Mouse (Mus musculus): ENCODE results near the gene Rasal2.
"Not testable (repeated sequence)": the region's sequence is repeated elsewhere in the genome, so short reads cannot be mapped to it uniquely, and the experiment has no call there.

Rasal2 gene

DNA sequence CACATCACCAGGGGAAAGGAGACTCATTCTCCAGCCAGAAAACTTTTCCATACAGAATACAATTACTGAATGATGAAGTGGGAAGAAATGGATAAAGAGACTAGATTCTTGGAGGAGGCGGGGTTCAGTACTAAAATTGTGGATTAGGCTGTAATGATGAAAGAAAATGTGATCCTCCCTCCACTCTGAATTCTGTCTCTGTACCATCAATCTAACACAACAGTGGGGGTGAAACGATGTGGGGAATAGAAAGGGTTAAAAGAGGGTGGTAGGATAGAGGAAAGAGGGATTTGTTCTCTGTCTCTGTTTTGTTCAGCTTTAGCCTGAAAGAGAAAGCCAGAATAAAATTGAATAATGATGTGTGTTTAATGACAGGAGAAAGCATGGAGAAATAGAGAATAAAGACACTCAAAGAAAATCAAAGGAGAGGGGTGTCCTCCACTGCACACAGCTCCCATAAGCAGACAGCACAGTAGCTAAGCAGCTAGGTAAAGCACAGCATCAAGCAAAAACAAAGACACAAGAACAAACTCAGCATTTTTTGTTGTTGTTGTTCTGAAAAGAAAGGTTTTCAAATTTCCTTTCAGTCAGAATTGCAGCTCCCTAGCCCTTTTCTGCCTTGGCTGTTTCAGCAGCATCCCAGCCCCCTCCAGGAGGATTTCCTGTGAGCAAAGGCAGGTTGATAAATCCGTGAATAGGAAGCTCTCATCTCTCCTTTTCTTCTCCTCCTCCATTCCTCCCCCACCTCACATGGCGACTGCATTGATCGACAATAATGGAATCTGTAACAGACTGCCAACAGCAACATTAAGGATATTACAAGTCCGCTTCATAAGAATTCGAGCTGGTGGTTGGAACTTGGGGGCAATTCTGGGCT is 168.6 kb downstream of the Rasal2 start:
- no peak for DNase-seq (ENCODE audit: low spot score)

GRCm38 (mm10) chr1:157239687-157240086 is 172.7 kb downstream of the Rasal2 start:
- no peak for DNase-seq (ENCODE audit: low spot score)

DNA sequence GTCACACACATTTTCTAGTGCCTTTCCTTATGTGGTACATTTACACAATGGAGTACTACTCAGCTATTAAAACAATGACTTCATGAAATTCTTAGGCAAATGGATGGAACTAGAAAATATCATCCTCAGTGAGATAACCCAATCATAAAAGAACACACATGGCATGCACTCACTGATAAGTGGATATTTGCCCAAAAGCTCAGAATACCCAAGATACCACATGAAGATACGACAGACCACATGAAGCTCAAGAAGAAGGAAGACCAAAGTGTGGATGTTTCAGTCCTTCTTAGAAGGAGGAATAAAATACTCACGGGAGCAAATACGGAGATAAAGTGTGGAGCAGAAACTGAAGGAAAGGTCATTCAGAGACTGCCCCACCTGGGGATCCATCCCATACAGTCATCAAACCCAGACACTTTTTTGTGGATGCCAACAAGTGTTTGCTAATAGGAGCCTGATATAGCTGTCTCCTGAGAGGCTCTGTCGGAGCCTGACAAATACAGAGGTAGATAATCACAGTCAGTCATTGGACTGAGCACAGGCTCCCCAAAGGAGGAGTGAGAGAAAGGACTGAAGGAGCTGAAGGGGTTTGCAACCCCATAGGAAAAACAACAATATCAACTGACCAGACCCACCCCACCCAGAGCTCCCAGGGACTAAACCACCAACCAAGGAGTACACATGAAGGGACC is 175.6 kb downstream of the Rasal2 start:
- not testable (repeated sequence) for DNase-seq (ENCODE audit: low spot score)

GRCm38 (mm10) chr1:157233451-157233850 is 178.9 kb downstream of the Rasal2 start:
- DNase-seq (ENCODE audit: low spot score) = no peak

DNA sequence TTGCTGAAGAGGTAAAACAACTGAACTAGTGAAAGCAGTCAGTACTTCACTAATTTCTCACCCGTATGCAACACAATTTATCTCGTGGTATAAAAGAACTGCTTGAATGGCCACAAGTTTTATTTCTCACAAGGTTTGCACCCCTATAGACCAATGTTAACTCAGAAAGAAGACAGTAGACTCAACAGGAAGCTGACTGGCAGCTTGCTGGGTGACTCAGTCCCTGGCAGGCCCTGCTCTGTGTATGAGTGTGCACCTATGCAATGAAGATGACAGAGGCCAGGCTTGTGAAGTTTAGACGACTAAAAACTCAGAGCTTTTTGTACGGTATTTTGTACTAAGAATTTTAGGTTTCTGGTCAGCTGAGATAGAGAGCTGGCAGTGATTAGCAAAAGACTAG is 180.0 kb downstream of the Rasal2 start:
- no peak for DNase-seq (ENCODE audit: low spot score)

DNA sequence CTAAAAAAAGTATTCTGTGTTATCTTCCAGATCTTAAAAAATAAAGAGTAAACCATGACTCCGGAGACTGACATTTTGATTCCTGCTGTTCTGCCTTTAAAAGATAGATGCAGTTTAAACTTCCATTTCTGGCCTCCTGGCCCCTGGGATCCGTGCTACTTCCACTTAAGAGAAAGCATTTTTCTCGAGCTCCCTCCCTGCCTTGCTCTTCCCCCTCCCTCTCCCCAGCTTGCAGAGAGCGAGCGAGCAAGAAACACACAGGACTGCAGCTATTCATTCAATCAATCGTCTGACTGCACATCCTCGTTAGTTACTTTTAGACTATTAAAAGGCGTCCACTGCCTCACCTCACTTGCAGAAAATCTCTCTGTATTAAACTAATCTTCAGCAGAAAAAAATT is 181.4 kb downstream of the Rasal2 start:
- DNase-seq (ENCODE audit: low spot score) = no peak

- no peak for DNase-seq (ENCODE audit: low spot score)
These were observed 182.0 kb downstream of the Rasal2 start for GRCm38 (mm10) chr1:157230386-157230785.

DNA sequence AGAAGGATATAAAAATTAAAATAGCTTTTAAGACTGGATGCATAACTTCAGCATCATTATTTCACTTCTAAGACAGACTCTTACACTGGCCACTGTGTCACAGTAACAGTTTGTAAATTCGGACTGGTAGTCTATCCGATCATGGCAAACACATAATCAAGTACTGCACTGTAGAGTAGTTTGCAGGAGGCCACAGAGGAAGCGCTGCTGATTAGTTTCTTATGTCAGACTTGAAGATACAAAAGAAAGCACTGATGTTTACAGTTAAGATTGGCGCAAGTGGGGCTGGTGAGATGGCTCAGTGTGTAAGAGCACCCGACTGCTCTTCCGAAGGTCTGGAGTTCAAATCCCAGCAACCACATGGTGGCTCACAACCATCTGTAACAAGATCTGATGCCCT is 187.4 kb downstream of the Rasal2 start:
- DNase-seq (ENCODE audit: low spot score) = no peak

DNA sequence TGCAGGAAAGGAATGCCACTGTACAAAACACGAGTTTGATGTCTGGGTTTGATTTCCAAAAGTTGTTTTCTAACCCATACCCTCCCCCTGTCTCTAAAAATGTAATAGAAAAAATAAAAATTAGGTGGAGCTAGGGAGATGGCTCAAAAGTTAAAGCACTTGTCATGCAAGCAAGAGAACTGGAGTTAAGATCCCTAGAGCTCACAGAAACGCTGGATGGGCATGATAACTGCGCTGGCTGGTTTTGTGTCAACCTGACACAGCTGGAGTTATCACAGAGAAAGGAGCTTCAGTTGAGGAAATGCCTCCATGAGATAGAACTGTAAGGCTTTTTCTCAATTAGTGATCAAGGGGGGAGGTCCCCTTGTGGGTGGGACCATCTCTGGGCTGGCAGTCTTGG is 191.5 kb downstream of the Rasal2 start:
- no peak for DNase-seq (ENCODE audit: low spot score)

DNA sequence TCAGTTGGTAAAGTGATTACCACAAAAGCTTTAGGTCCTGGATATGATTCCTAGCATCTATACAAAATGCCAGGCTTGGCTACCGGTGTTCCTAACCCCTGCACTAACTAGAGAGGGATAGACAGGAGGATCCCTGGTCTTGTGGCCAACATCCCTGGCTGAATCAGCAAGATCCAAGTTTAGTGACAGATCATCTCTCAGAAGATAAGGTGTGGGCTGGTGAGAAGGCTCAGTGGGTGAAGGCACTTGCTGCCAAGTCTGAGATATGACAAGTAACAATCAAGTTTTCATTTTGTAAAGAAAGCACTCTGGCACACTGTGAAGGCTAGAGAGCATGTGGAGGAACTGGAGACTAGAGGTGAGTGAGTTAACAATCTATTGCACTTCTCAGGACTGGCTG is 191.9 kb downstream of the Rasal2 start:
- no peak for DNase-seq (ENCODE audit: low spot score)

DNA sequence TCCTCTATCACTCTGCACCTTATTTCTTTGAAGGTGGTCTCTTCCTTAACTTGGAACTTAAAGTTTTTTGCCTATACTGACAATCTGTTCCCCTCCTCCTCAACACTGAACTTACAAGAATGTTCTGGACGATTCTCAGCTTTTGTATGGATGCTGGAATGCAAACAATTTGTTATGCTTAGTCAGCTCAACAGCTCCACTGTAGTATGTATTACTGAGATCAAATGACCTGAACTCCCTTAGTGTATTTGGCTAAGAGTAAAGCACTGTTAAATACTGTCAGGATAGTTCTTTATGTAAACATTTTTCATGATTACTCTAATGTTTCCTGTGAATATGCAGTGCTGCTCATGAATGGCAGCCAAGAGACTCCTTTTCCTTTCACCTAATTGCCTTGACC is 203.6 kb downstream of the Rasal2 start:
- DNase-seq (ENCODE audit: low spot score) = no peak

DNA sequence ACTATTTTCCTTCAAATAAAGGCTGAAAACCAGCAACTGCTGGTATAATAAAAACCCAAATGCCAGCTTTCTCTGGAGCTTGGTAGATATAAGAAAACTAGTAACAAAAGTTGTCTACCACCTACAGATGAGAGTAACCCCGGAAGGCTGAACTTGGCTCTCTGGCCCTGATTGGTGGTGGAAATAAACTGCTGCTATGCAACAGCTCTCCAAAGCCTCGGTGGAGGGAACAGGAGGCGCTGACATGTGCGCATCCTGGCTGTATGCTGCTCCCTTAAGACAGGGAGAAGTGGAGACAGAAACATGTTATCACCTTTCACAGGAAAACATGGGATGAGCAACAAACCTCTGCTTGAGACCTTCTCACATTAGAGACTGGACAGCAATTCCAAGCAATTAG is 206.7 kb downstream of the Rasal2 start:
- no peak for DNase-seq (ENCODE audit: low spot score)

DNA sequence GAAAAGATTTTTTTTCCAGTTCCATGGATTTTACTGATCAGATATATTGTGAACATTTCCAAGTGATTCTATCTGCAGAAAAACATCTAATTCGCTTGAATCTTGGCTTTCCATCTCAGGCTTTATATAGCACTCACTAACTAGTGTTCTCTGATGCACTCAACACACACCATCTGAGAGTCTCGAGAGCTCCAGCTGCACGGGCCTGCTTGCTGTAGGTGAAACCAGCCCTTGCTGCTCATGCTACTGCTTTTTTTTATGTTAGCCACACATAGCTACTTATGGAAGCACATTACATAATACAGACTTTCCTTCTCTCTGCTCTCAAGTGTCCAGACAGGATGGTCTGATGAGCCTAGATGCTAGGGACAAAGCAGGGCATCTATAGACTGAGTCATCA is 229.4 kb downstream of the Rasal2 start:
- no peak for DNase-seq (ENCODE audit: low spot score)

DNA sequence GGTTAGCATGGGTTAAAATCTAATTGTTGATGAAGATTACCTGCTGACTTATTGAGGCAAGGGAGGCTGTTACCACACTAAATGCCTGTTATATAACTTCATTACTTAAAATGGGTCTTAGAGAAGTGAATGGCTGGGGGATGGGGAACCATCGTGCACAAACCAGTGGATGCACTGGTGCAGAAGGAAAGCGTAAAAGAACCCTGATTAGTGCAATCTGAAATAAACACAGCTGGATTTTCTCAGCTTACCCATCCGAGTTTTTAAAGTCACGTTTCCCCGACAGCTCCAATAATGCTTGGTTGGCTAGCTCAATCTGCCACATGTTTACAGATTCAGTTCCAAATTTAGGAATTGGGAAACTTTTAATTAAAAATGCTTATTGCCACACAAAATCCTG is 230.0 kb downstream of the Rasal2 start:
- no peak for DNase-seq (ENCODE audit: low spot score)

GRCm38 (mm10) chr1:157181081-157181480 is 231.3 kb downstream of the Rasal2 start:
- no peak for DNase-seq (ENCODE audit: low spot score)

DNA sequence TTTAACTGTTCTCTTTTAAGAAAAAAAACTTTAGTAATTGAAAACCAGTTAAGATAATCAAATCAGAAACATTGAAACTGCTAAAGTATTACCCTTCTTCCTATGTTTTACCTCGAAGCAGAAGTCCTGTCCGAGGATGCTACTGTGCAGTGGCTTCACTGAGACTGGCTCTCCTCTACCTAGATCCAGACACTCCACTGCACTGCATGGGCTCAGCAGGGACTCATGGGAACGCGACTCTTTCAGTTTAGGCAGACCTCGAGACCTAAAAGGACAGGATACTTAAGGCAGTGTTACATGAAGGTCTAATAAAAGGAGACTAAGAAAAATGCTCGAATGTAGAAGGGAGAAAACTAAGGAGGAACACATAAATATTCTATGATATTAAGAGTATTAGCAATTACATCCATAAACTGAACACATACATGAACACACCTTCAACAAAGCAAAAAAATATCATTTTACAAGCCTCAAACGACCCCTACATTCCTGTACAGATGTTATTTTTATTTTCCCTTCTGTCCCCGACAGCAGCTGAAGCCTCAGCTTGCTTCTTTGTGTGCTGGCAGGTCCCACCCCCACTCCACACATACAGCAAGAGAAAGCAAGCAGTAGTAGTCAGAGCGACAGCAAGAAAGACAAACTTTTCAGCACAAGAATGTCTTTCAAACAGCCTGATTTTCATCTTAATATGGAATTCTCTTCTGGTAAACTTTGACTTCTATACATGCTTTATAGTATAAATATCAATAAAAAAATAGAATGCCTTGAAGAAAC is 233.2 kb downstream of the Rasal2 start:
- no peak for DNase-seq (ENCODE audit: low spot score)

DNA sequence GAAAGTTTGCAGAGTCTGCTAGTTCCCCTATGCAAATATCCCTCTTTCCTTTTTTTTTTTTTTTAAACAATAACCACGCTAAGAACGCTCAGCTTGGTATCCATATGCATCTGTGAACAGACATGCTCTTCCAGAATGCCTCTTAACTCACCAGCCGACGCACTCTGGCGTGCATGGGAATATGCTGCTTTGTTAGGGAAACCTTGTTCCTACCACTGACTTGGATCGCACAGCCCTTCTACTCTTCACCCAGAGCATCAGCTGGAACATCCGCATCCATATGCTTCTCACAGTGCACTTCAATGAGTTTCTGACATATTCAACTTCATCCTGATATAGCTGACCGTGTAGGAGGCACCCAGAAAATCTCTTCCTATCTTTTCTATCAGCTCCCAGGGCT is 243.1 kb downstream of the Rasal2 start:
- DNase-seq (ENCODE audit: low spot score) = no peak

GRCm38 (mm10) chr1:157168891-157169290 is 243.5 kb downstream of the Rasal2 start:
- no peak for DNase-seq (ENCODE audit: low spot score)

GRCm38 (mm10) chr1:157153781-157154180 is 258.6 kb downstream of the Rasal2 start:
- no peak for DNase-seq (ENCODE audit: low spot score)

- no peak for DNase-seq (ENCODE audit: low spot score)
These were observed 262.3 kb downstream of the Rasal2 start for GRCm38 (mm10) chr1:157150107-157150506.

- DNase-seq (ENCODE audit: low spot score) = no peak
These were observed 267.8 kb downstream of the Rasal2 start for GRCm38 (mm10) chr1:157144621-157145020.

- no peak for DNase-seq (ENCODE audit: low spot score)
These were observed 269.0 kb downstream of the Rasal2 start for GRCm38 (mm10) chr1:157143326-157143932.
